Mouse (Mus musculus): ENCODE results near the gene Dusp12. TPM values are rescaled to one million over a fixed set of nuclear protein-coding genes. Genes with fewer than 3 reads are reported as not detected.

Dusp12 gene
- total RNA-seq, 1 experiment from 2014 or later: 18.9 TPM

DNA sequence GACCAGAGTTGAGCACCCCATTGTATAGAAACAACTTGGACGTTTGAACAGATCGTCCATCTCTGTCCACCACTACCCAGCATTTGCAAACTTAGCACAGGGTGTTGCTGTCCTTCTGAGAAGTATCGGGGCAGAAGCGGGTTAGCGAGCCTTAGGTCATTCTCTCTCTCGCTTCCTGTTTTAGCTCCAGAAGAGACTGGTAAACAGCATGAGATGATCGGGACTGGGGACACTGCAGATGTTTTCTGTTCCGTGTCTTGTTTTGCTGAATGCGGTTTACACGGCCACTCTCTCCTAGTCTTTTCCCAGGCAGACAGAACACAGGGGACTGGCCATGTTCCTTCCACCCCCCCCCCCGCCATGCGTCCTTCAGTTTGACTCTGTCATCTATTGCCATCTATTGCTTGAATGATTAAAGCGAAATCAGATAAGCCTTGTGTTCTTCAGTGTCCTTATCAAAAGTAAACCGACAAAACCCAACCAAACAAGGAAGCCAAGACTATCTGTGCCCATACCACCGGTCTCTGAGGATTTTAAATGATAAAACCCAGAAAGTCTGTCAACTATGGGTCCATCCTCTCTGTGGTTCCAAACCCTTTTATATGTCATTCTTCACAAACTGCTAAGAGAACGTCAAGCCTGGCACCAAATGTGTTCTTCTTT lies 13.2 kb upstream of the Dusp12 start:
- DNase-seq: no peak

DNA sequence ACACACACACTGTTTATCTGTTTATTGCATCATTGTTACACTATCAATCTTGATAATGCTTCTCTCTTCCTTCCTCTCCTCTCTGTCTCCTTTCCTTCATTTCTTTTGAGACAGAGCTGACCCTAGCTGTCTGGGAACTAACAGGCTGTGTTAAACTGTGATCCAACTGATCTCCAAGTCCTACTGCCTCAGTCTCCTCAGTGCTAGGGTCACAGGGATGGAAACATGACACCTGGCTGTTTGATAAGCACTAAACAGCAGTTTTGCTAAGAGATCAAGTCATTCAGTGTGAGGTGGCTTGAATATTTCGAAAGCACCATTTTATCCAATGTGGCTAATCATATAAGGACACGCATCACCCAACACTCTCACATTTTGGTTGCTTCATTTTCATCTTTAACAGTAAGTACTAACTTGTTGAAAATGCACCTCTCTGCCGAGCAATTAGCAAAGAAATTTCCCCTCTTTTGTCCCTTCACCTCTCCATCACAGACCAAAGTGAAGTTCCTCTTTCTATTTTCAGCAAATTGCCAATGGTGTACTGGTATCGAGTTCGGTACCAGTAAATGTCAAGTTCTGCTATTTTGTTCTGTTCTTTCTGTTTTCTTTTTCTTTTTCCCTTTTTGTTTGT lies 11.4 kb upstream of the Dusp12 start:
- no peak for DNase-seq

DNA sequence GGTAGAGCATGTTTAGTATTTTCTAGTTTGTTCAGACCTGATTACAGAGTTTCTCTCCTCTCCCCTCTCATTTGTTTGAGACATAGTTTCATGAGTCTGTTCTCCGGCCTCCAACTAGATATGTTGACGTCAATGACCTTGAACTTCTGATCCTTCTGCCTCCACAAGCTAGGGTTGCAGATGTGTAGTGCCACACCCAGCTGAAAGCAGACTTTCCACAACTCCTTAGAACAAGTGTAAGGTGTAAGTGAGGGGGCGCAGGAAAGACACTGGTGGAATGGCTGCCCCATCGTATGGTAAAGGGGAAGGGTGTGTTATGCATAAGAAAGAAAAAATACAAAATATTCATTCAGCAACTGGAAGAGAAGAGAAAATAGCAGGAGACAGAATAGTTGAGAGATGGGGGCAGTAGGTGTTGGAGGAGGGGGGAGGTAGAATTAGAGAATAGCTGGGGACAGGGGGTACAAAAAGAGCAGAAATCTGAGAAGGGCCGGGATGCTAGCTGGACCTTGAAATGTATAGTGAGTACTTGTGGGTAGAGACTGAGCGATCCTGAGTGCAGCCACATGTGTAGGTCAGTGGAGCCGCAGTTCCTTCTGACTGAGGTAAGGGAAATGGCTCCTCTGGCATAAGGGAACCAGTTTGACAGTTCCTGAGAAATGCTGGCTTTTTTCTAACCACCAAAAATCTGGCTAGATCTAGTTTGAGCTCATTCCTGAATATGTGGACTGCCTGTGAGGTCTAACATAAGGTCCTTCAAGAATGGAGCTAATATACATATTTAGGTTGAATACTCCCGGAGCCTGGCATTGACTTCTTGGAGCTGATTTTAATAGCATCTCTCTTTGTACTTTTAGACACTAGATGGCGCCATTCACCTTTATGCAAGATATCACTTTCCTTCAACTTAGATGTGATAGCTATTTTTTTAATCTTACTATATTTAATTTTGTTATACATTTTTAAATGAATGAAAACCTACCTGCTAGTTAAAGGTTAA lies 9.6 kb upstream of the Dusp12 start:
- DNase-seq: no peak

DNA sequence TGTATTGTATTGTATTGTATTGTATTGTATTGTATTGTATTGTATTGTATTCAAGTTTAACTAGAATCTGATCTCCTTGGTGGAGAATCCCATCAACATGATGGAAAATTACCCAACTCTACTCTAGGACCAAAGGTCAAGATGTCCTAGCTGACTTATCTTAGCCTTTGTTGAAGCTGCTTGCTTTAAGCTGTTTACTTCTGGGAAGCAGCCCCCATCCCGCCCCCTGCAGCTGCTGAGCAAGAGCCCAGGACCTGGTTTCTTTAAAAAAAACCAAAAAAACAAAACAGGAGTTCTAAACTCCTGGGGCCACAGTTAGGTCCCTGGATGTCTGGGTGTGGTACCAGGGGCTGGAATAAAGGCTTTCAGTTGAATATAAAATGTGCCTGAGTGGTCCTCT lies 6.9 kb upstream of the Dusp12 start:
- DNase-seq: no peak

DNA sequence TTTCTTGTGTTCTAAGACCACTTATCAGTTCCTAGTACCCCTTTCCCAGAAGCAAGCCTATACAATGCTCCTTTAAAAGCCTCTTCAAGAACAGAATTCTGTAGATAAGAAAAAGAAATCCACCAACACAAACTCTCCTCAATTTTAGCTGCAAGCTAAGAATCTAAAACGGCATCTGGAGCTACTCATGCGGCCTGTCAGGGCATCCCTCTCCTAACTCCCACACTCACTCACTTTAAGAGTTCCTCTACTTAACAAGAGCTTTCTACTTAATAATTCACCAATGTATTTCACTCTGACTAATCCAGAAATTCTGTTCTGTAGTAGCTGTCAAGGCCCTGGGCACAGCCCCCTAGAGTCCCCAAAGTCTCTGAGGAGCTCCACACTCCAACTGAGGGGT lies 6.3 kb upstream of the Dusp12 start:
- DNase-seq: no peak

DNA sequence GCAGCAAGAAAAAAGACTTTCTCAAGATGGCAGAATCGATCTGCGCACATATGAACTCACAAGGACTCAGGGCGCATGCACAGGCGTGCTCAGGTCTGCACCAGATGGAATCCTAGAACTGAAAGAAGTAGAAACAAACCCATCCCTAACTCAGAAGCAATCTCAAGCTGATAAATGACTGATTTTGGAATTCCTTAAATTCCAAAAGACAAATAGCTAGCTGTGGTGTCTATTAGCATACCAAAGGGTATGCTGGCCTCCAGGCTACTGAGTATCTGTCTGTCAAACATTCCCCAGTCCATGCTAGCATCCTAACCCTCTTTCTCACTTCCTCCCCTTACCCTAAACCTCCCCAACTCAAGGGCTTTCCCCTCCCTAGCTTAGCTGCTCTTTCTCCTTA lies 4.0 kb upstream of the Dusp12 start:
- DNase-seq: no peak

DNA sequence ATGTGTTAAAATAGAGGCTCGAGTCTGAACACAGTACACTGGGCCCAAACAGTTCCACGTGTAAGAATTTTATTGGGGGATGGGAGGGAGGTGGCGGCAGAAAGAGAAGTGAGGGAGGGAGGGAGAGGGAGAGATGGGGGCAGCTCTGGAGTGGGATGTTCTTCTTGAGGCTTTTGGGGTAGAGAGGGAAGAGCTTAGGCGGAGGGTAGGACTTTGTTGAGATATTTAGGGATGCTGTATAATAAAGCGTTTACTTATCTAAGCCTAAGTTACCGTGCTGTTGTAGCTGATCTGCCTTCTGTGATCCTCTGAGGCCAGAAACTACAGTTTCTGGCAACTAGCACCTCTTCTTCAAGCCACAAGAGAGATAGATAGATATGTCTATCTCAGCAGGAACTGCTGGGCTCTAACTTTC lies 711 bp upstream of the Dusp12 start:
- DNase-seq: no peak

DNA sequence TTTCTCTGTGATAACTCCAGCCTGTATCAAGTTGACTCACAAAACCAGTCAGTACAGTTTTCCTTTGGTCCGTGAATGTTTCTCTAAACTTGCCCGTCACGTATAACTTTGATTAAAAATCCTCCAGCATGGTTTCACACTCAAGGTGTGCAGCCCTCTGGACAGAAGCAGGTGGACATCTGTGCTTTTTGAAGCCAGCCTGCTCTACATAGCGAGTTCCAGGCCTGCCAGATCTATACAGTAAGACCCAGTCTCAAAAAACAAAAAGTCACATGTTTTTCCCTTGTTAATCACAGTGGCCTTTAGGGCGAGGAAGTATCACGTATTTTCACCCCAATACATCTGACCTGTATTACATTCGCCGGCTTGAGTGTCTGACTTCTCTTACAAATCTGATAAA lies 950 bp downstream of the Dusp12 start:
- DNase-seq: no peak

DNA sequence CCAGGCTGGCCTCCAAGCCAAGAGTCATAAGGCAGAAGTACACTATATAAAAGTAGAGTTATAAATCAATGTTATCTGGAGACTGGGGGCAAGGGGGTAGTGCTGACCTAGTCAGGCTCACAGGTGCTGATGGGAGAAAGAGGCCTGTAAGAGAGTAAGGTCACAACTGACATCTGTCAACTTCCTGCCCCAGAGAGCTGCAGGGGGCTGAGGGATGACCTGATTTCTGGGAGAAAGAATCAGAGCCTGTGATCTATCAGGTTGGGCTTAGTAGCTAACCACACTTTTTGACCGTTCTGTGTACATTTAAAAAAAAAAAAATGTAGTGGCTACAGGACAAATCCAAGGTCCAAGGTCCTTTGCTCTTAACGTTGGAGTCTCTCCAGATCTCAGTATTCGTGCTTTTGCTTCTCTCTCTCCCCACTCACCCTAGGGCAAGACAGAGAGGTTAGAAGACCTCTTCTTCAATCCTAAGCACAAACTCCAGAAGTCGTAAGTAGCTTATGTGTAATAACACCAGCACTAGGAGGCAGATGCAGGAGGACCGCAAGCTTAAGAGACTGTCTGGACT lies 2.3 kb downstream of the Dusp12 start:
- no peak for DNase-seq

DNA sequence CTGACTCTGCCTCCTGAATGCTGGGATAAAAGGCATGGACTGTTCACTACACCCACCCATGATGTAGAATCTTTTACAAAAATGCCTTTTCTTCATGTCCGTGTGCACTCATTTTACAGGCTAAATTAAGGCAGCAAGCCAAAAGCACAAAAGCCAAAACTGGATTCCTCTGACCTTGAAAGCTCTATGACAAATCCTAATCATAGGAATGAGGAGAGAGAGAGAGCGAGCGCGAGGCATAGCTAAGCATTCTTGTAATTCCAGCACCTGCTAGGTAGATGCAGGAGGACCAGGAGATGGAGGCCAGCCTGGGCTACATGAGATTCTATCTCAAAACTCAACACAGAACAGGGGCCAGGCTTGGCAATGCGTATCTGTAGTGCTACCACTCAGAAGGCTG lies 8.4 kb downstream of the Dusp12 start:
- no peak for DNase-seq

DNA sequence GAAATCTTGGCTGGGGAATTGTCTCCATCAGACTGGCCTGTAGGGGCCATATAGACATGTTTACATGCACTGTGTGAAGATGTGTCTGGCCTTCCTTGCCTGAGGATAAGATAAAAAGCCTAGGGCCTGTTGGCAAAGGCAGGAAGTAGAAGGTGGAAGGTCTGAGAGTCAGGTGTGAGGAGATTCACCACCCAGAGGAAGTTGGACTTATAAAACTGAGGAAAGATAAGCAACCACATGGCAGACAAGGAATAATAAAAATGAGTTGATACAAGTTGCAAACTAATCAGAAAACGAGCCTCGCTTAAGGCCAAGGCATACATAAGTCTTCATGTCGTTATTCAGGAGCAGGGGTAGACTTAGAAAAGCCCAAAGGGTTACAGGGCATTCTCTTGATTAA lies 9.7 kb downstream of the Dusp12 start:
- DNase-seq: no peak

DNA sequence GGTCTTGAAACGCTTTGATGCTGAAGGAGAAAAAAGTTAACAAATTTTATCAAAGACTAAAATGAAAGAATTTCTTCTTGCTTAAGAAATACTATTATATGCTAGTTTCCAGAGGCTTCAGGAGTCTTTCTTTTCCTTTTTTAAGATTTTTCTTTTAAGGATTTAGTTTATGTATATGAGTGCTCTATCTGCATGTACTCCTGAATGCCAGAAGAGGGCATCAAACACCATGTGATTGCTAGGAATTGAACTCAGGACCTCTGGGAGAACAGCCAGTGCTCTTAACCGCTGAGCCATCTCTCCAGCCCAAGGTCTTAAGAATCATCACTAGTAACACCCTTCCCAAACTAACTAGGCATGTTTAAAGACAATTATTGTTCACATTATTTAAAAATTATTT lies 13.4 kb downstream of the Dusp12 start:
- no peak for DNase-seq

DNA sequence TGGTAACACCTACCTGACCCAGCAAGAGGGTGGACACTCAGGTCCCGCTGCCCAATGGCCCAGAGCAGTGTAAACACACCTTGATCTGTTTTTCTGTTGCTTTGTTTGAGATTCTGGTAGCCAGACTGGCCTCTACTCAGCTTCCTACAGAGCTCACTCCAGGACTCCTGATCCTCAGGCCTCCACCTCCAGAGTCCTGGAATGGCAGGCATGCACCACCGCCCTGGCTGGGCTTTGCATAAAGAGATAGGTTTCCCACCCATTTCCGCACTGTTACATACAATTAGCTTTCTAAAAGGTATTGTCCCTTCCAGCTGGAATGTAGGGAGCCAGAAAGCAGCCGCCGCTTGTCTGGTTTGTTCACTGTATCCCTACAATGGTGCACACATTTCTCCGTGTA lies 13.9 kb downstream of the Dusp12 start:
- no peak for DNase-seq

DNA sequence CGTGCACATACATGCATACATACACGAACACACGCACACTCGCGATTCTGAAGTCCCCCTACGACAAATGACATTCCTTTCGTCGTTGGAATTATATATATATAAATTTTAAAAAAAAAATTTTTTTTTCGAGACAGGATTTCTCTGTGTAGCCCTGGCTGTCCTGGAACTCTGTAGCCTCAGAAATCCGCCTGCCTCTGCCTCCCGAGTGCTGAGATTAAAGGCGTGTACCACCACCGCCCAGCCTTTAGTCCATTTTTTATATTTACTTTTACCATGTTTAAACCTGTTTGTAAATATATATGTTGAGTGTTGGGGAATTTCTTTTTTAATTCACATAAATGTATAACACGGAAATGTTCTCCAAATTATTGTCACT lies 16.4 kb downstream of the Dusp12 start:
- no peak for DNase-seq

DNA sequence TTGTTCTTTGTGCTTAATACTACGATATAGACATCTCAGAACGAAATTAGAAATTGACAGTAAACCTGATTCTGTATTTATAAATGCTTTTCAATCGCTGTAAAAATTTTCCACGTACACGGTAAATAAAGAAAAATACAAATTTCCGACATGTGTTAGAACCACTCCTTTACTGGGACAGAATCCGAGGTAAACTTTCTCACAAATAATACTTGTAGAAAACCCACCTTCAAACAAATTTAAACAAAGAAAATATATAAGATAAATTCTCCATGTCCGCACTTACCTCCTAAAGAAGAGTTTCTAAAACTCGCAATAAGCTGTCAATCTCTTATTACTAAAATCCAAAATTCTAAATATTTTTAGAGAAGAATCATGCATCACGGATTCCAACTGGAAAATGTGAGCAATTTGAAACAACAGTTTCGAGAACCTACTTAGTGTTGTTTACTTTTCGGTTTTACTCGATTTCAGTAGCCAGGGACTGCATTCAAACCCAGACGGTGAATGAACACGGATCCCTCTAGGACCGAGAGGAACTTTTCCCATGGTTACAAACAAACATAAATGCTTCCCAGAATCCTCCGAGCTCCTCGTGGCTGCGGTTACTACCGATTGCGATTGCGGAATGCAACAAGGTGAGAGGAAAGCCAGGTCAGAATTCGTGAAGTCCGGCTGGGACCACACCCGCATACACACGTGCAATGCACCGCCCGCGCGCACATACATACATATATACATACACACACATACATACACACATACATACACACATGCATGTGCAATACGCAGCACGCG lies 17.0 kb downstream of the Dusp12 start:
- peak; percentile 45 for DNase-seq

DNA sequence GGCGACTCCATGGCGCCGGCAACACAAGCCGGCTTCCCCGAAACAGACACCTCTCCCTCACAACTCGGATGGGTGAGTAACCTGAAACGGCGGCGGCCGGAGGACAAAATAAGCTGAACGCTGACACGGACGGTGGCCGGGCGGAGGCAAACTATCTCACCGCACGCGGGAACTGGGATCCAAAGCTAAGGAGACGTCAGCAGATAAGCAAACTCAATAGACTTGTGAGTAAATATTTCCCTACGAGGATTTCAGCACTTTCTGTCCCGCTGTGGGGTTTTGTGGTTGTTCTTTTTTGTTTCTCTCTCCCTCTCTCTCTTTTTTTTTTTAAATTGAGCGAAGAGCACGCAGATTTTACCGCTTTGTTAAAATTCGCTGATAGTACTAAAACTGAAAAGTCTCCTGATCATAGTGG lies 17.6 kb downstream of the Dusp12 start, which contains the start of gene Atf6:
Atf6 (minus strand) TSS at position 81 of the 415 bp plus-strand sequence.
- DNase-seq: peak; percentile 96

DNA sequence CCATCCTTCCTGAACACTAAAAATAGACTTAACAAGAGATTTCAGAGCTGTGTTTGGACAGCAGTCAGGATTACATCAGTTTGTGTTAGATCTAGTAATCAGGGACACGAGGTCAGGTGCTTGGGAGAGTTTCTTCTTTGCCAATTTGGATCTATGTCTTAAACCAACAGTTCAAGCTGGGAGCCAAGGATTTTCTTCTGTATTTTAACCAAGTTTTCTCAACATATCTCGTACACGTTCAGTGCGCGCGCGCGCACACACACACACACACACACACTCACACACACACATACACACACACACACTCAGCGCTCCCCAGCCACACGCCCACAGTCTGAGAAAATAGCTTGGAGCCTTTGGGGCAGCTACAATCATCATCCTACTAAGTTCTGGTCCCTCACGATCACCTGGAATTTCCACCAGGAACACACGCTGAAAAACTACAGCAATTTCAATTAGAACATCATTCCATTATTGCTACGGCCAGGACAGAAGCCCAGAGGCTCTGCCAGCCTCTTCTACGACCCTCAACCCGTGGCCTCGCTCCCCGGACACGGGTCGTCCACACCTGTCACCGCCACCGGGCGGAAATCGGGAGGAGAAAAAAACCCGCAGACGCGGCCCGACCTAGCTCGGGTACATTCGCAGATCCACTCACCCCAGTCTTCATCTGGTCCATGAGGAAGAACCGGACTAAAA lies 18.2 kb downstream of the Dusp12 start:
- no peak for DNase-seq

DNA sequence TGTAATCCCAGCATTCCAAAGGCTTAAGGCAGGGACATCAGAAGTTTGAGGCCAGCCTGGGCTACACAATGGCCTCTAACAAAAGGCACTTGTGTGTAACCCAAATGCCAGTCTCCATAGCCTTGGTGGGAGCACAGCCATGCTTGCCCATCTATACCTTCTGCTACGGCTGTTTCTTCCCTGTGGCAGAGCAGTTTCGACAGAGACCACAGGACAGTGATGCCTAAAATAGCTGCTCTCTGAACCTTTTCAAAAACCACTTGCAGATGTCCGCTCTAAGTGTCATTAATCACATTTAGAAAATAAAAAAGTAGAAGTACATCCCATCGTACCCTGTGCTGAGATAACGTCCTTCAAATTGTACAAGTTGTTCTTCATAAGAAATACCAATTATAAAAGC lies 19.9 kb downstream of the Dusp12 start:
- DNase-seq: no peak

DNA sequence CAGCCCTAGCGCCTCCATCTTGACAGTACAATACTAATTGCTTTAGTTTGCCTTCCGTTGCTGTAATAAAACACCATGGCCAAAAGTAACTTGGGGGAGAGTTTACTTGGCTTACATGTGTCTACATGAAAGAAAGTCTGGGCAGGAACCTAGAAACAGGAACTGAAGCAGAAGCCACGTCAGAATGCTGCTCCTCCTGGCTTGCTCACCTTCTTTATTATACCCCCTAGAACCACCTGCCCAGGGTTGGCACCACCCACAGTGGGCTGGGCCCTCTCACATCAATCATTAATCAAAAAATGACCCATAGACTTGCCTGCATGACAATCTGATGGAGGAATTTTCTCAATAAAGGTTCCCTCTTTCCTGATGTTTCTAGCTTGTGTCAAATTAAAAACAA lies 20.6 kb downstream of the Dusp12 start:
- no peak for DNase-seq

DNA sequence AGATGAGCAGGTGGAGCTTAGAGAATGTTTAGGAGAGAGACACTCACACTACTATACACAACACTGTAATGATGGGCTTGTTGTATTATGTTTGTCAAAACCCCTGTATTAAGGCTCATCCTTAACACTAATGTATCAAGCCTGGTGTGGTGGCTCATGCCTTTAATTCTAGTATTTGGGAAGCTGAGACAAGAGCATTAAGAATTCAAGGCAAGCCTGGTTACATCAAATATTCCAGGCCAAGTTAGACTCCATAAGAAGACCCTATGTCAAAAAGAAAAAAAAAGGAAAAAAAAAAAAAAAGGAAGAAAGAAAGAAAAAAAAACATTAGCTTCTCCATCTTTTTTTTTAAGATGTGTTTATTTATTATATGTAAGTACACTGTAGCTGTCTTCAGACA lies 21.1 kb downstream of the Dusp12 start:
- no peak for DNase-seq

DNA sequence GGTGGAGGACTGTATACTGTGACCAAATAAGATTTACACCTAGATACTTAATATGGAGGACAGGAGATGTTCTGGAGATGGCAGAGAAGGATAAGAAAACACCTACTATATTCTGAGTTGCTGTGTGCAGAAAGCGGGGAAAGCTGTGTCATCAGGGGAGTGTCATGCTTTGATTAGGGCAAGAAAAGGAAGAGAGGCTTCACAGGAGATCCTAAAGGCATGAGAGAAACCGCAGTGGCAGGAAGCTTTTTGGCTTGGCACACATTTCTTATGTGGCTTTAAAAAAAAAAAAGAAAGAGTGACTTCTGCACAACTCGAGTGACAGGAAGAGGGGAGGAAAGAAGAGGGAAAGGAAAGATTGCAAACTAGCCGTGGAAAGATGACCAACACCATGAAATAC lies 22.3 kb downstream of the Dusp12 start:
- DNase-seq: no peak

DNA sequence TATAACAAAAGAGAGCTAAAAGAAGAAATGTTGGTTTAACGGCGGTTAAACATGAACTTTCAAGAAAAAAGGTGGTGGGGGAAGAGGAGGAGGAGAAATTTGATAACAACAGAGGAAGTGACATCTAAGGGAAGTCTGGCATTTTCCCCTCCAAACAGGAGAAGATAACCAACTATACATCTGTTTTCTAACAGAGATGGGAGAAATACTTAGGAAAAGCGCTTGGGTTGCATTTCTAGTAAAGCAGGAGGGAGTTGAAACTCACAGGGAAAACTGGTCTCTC lies 23.0 kb downstream of the Dusp12 start:
- DNase-seq: no peak

Measured in adrenal gland, postnatal 25 days (tissue).